Mouse (Mus musculus) ES-E14 (cell line): Measurements from ENCODE around the gene Nav2. TPM values are rescaled to one million over a fixed set of nuclear protein-coding genes. Genes with fewer than 3 reads are reported as not detected.

Experiments used
- DNase-seq: peaks from one replicate; pipeline ENCODE4 v3.0.0-alpha.2; 2013; ENCODE audit warnings: low read depth, low spot score
- H3K27ac ChIP-seq: 2 replicates; pipeline ENCODE4 v1.5.1; 2012; ENCODE audit warnings: low read depth, mild to moderate bottlenecking, low read length, moderate library complexity, mixed read lengths; ENCODE audit not compliant: poor library complexity, insufficient read depth, severe bottlenecking
- H3K36me3 ChIP-seq: 2 replicates; pipeline ENCODE4 v1.6.1; 2012; ENCODE audit warnings: mild to moderate bottlenecking, low read length, moderate library complexity, mixed read lengths; ENCODE audit not compliant: control insufficient read depth, poor library complexity, insufficient read depth, severe bottlenecking
- H3K4me1 ChIP-seq, 2 experiments: fragments of 150-350 bp in 1 of 2; sonication (generic) in 1 of 2; 2 replicates each; pipeline ENCODE4 v1.6.1; 2012; ENCODE audit warnings: low read length in 2 of 2, mild to moderate bottlenecking in 1 of 2, mixed read lengths in 1 of 2; ENCODE audit not compliant: control insufficient read depth in 2 of 2, insufficient read depth in 2 of 2, poor library complexity in 1 of 2
- H3K4me3 ChIP-seq, 2 experiments: fragments of 150-350 bp in 1 of 2; sonication (generic) in 1 of 2; 2 replicates each; pipeline ENCODE4 v1.5.1; 2012; ENCODE audit warnings: low read length in 2 of 2, low read depth in 1 of 2, mild to moderate bottlenecking in 1 of 2, mixed read lengths in 1 of 2; ENCODE audit not compliant: insufficient read depth in 1 of 2, poor library complexity in 1 of 2, severe bottlenecking in 1 of 2
- H3K9ac ChIP-seq: 2 replicates; pipeline ENCODE4 v1.6.1; 2012; ENCODE audit warnings: low read depth, mild to moderate bottlenecking, low read length, mixed read lengths; ENCODE audit not compliant: poor library complexity, insufficient read depth, severe bottlenecking
- H3K9me3 ChIP-seq: fragments of 150-350 bp; sonication (generic); 2 replicates; pipeline ENCODE4 v1.6.1; 2012; ENCODE audit warnings: low read depth, mild to moderate bottlenecking, low read length; ENCODE audit not compliant: control insufficient read depth, insufficient read depth
- CHD2 ChIP-seq: IDR thresholded peaks from 2 replicates; pipeline ENCODE4 v1.6.1; 2014; ENCODE audit warnings: mild to moderate bottlenecking, low read depth, low read length, inconsistent platforms
- HCFC1 ChIP-seq: IDR thresholded peaks from 2 replicates; pipeline ENCODE4 v1.6.1; 2012; ENCODE audit warnings: low read length, inconsistent platforms, borderline replicate concordance; ENCODE audit not compliant: insufficient read depth
- MAFK ChIP-seq: IDR thresholded peaks from 2 replicates; pipeline ENCODE4 v1.6.1; 2014; ENCODE audit warnings: mild to moderate bottlenecking, low read depth, low read length, inconsistent platforms; ENCODE audit not compliant: insufficient read depth
- ZC3H11A ChIP-seq: IDR thresholded peaks from 2 replicates; pipeline ENCODE4 v1.6.1; 2012; ENCODE audit warnings: low read depth, mild to moderate bottlenecking, inconsistent platforms, low read length, borderline replicate concordance
- ZNF384 ChIP-seq: IDR thresholded peaks from 2 replicates; pipeline ENCODE4 v1.6.1; 2012; ENCODE audit warnings: low read depth, low read length, inconsistent platforms
- in situ Hi-C, 2 experiments: fragments of 600-800 bp; cut with MboI; formaldehyde crosslinking; loops; one replicate each; pipeline ENCODE4 v1.15.1; 2025; ENCODE audit warnings: low sequenced_read_pairs in 2 of 2, inconsistent platforms in 1 of 2; ENCODE audit not compliant: unreplicated experiment in 2 of 2
- total RNA-seq: library from RNA; depleted of rRNA; stranded (reverse); fragments of 300-350 nt; gene quantifications from 2 replicates; pipeline ENCODE4 v1.2.3, GENCODE M21; 2012

Nav2 gene
- total RNA-seq, 1 experiment: 18.2 TPM

DNA sequence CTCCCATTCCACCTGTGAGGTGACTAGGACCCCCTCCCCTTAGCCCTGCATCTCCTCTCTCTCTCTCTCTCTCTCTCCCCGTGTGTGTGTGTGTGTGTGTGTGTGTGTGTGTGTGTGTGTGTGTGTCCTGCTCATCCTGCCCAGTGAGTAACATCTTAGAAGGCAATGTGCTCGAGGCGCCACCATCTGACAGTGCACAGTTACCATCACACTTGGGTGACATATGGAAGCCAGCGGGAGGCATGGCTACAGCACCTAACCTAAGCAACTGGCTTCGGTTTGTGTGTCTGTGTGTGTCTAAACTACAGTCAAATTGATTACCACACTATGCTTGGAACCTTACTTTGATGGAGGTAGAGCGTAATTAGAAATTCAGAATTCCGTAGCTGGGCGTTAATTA lies 366.2 kb downstream of the Nav2 start:
- Histone ChIP-seq H3K27ac (no peak overlapping the region), H3K9ac (no peak overlapping the region), H3K4me1 (peaks cover 2 to 5% of the 10 kb centered on the region in 2 experiments; a peak in 1 of 4 replicates), H3K9me3 (no peaks in the 10 kb centered on the region), H3K4me3 (no peak overlapping the region), H3K36me3 (no peaks in the 10 kb centered on the region)
- in situ Hi-C loops: no loop called here
- no peak for TF ChIP-seq HCFC1
- no peak for DNase-seq

- Histone ChIP-seq H3K9ac (no peak overlapping the region), H3K9me3 (no peaks in the 10 kb centered on the region), H3K4me1 (peaks cover 2 to 5% of the 10 kb centered on the region in 2 experiments; a peak in 1 of 4 replicates), H3K4me3 (no peak overlapping the region), H3K36me3 (no peaks in the 10 kb centered on the region), H3K27ac (no peak overlapping the region)
- in situ Hi-C loops: no loop called here
- TF ChIP-seq MAFK (no peak), CHD2 (no peak), ZC3H11A (no peak), HCFC1 (no peak), ZNF384 (no peak)
- no peak for DNase-seq
These were observed 367.6 kb downstream of the Nav2 start for GRCm38 (mm10) chr7:49276163-49276562.

- H3K27ac ChIP-seq: no peak overlapping the region
These were observed 369.2 kb downstream of the Nav2 start for GRCm38 (mm10) chr7:49277685-49278084.

GRCm38 (mm10) chr7:49278531-49278930 lies 370.0 kb downstream of the Nav2 start:
- no peak overlapping the region for H3K9ac ChIP-seq
- in situ Hi-C loops: no loop called here
- no peaks in the 10 kb centered on the region for H3K4me1 ChIP-seq
- H3K27ac ChIP-seq: no peak overlapping the region
- H3K4me3 ChIP-seq: no peak overlapping the region
- no peaks in the 10 kb centered on the region for H3K36me3 ChIP-seq
- TF ChIP-seq ZC3H11A: no peak
- TF ChIP-seq HCFC1: no peak
- no peak for TF ChIP-seq ZNF384
- no peak for TF ChIP-seq CHD2
- no peak for TF ChIP-seq MAFK
- no peaks in the 10 kb centered on the region for H3K9me3 ChIP-seq
- DNase-seq: no peak

More at GRCm38 (mm10) chr7:49277685-49278084, 369.2 kb downstream of the Nav2 start:
- Histone ChIP-seq H3K9me3 (no peaks in the 10 kb centered on the region), H3K4me3 (no peak overlapping the region), H3K4me1 (peaks cover under 1 to 3% of the 10 kb centered on the region in 2 experiments; a peak in 1 of 4 replicates), H3K9ac (no peak overlapping the region), H3K36me3 (no peaks in the 10 kb centered on the region)
- no peak for DNase-seq
- in situ Hi-C loops: no loop called here
- TF ChIP-seq CHD2 (no peak), HCFC1 (no peak), ZNF384 (no peak), ZC3H11A (no peak), MAFK (no peak)

DNA sequence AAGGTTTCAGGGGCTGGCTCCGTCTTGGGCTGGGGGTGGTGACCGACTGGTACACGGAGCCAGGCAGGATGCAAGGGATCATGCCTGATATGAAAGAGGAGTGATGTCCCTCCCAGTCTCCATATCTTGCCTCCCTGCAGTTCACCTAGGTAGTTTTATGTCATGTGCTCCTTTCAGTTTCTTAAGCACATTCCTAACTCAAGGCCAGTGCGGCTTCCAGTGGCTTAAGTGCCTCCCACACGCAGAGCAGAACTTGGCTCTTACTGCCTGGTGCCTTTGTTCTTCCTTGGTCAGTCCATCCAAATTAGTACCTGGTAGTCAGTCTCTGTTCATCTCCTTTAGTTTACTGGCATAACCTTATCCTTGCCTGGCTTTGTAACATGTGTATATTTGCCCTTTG lies 371.9 kb downstream of the Nav2 start:
- Histone ChIP-seq H3K9ac (no peak overlapping the region), H3K27ac (no peak overlapping the region), H3K4me3 (no peak overlapping the region), H3K9me3 (no peaks in the 10 kb centered on the region), H3K4me1 (peaks cover 0 to 2% of the 10 kb centered on the region in 2 experiments; a peak in 1 of 4 replicates), H3K36me3 (no peaks in the 10 kb centered on the region)
- in situ Hi-C loops: no loop called here
- TF ChIP-seq MAFK (no peak), HCFC1 (no peak), ZNF384 (no peak), ZC3H11A (no peak), CHD2 (no peak)
- DNase-seq: no peak
